Mouse (Mus musculus) heart, postnatal 0 days (tissue): ENCODE measurements around the gene Rnf111. TPM values are rescaled to one million over a fixed set of nuclear protein-coding genes. Genes with fewer than 3 reads are reported as not detected.
"Not testable (repeated sequence)": the region's sequence is repeated elsewhere in the genome, so short reads cannot be mapped to it uniquely, and the experiment has no call there.

ENCODE experiments used
- ATAC-seq: fragments of 200-750 bp; cut with Nextera tagmentation; 2 replicates; pipeline ENCODE4 v1.8.0; 2017; ENCODE audit warnings: low read depth, moderate number of reproducible peaks, moderate library complexity; ENCODE audit not compliant: insufficient read depth
- DNase-seq: peaks from one replicate; pipeline ENCODE4 v3.0.0-alpha.2; 2016; ENCODE audit warnings: low spot score
- H3K27ac ChIP-seq: fragments of 300-500 bp; sonication (generic); 2 replicates; pipeline ENCODE4 v1.5.1; 2014; ENCODE audit warnings: low read depth, mild to moderate bottlenecking
- H3K27me3 ChIP-seq: fragments of 300-500 bp; sonication (generic); 2 replicates; pipeline ENCODE4 v1.6.1; 2014; ENCODE audit warnings: low read length, mixed read lengths; ENCODE audit not compliant: control insufficient read depth, insufficient read depth
- H3K36me3 ChIP-seq: fragments of 300-500 bp; sonication (generic); replicated peaks from 2 replicates; pipeline ENCODE4 v1.6.1; 2014; ENCODE audit warnings: low read length, mixed read lengths; ENCODE audit not compliant: control insufficient read depth, insufficient read depth
- H3K4me1 ChIP-seq: fragments of 300-500 bp; sonication (generic); 2 replicates; pipeline ENCODE4 v1.6.1; 2014; ENCODE audit warnings: antibody characterized with exemption; ENCODE audit not compliant: control insufficient read depth, insufficient read depth
- H3K4me2 ChIP-seq: fragments of 300-500 bp; sonication (generic); 2 replicates; pipeline ENCODE4 v1.6.1; 2014; ENCODE audit warnings: low read depth, mild to moderate bottlenecking, low read length, moderate library complexity
- H3K4me3 ChIP-seq: fragments of 300-500 bp; sonication (generic); 2 replicates; pipeline ENCODE4 v1.5.1; 2014; ENCODE audit warnings: low read depth, low read length
- H3K9ac ChIP-seq: fragments of 300-500 bp; sonication (generic); replicated peaks from 2 replicates; pipeline ENCODE4 v1.6.1; 2014; ENCODE audit warnings: low read depth, low read length, mixed read lengths
- H3K9me3 ChIP-seq: fragments of 300-500 bp; sonication (generic); replicated peaks from 2 replicates; pipeline ENCODE4 v1.6.1; 2016; ENCODE audit warnings: low read length; ENCODE audit not compliant: control insufficient read depth
- CTCF ChIP-seq: IDR thresholded peaks from 2 replicates; pipeline ENCODE4 v1.5.1; 2016; ENCODE audit warnings: antibody characterized with exemption, control low read depth, low read depth
- EP300 ChIP-seq: IDR thresholded peaks from 2 replicates; pipeline ENCODE4 v1.6.1; 2016; ENCODE audit warnings: antibody characterized with exemption, low read depth
- WGBS: fragments of 180-500 bp; shearing (Covaris S2); extraction: QIAGEN DNeasy Blood & Tissue Kit; methylation state at CpG from one replicate; pipeline ENCODE4 v1.1.7; 2014; 5-methylcytosine and 5-hydroxymethylcytosine counted together
- polyA plus RNA-seq: library from polyadenylated mRNA; unstranded; fragments of >200 nt; fragmentation: Nextera tagmentation; extraction: Ambion mirVana; gene quantifications from 2 replicates; pipeline ENCODE4 v1.2.1, GENCODE M21; 2015
- total RNA-seq: library from RNA; depleted of rRNA; stranded (reverse); fragments of >200 nt; gene quantifications from 2 replicates; pipeline ENCODE4 v1.2.3, GENCODE M21; 2014; ENCODE audit warnings: low replicate concordance

The Rnf111 gene
- total and polyA plus RNA-seq, 2 experiments from 2014 or later, result 12.0 to 26.8 TPM

GRCm38 (mm10) chr9:70481872-70482271 is 21.7 kb downstream of the Rnf111 start:
- H3K27ac ChIP-seq, result no peak overlapping the region
- TF ChIP-seq EP300 (no peak), CTCF (no peak)
- H3K27me3 ChIP-seq, result no peaks in the 10 kb centered on the region
- no peak overlapping the region for H3K4me3 ChIP-seq
- H3K4me2 ChIP-seq, result no peak overlapping the region
- peaks cover 12% of the 10 kb centered on the region; the same call in 1 of the 2 replicates for H3K36me3 ChIP-seq
- no peaks in the 10 kb centered on the region for H3K9me3 ChIP-seq
- ATAC-seq (no peak), DNase-seq (no peak)
- H3K9ac ChIP-seq, result no peak overlapping the region
- H3K4me1 ChIP-seq, result no peaks in the 10 kb centered on the region

DNA sequence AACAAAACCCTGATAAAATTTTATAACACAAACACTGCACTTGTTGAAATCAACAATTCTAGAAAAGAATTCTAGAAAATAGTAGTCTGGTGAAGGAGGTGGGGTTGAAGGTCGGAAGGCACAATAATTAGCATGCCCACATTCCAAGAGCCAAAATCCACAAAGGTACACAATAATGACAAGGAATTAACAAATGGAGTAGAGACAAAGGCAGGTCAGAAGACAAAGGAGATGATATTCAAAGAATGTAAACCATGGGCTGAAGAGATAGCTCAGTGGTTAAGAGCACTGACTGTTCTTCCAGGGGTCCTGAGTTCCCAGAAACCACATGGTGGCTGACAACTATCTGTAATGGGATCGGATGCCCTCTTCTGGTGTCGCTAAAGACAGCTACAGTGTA is 26.3 kb downstream of the Rnf111 start:
- DNase-seq (no peak), ATAC-seq (no peak)
- Histone ChIP-seq H3K4me2 (no peak overlapping the region), H3K4me3 (no peak overlapping the region), H3K27me3 (no peaks in the 10 kb centered on the region), H3K4me1 (no peaks in the 10 kb centered on the region), H3K9me3 (no peaks in the 10 kb centered on the region), H3K9ac (no peak overlapping the region), H3K27ac (no peak overlapping the region), H3K36me3 (peaks cover 34% of the 10 kb centered on the region; the same call in 1 of the 2 replicates)
- TF ChIP-seq EP300 (no peak), CTCF (no peak)
- 84% methylated on average over 3 of the region's 3 CpGs for WGBS

DNA sequence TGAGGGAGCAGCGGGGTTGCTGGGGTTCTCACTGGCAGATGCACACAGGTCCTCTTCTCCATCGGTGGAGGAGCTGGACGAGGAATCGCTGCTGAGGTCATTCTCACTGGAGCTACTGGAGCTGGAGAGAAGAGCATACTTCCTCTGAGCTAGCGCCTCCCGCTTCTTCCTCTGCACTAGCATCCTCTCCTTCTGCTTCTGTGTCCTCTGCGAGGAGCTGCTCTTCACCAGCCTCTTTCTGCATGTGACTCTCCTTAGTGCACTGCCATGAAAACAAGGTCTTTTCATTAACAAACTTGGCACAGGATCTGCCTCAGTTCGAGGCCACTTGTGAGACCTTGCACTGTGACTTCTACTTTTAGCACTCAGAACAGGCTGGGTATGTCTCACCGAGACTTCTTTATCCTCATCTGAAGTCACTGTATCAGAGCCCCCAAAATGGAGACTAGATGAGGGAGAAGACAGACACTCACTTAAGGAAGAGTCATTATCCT is 27.7 kb downstream of the Rnf111 start:
- ATAC-seq, result no peak
- Histone ChIP-seq H3K9me3 (no peaks in the 10 kb centered on the region), H3K27ac (no peak overlapping the region), H3K4me1 (no peaks in the 10 kb centered on the region), H3K27me3 (no peaks in the 10 kb centered on the region), H3K4me3 (no peak overlapping the region), H3K4me2 (no peak overlapping the region), H3K36me3 (peaks cover 37% of the 10 kb centered on the region; the same call in 1 of the 2 replicates), H3K9ac (no peak overlapping the region)
- 78% methylated on average over 9 of the region's 9 CpGs for WGBS
- DNase-seq, result no peak
- TF ChIP-seq EP300 (no peak), CTCF (no peak)

DNA sequence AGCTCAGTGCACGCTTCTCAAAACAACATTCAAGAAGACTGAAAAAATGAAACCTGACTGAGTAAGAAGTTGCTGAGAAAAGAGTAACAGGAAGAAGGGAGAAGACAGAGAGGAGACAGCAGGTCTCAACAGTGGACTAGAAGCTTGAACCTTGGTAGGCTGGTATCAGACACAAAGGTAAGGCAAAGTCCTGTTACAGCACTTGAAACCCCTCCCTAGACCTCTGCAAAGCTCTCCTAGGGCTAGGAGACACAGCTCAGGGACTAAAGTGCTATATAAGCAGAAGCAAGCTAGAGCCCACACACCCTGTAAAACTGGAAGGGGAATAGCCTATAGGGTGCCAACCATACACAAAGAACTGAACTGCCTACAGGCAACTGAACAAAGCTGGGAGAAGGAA is 30.1 kb downstream of the Rnf111 start:
- Histone ChIP-seq H3K36me3 (peaks cover 37% of the 10 kb centered on the region; the same call in 1 of the 2 replicates), H3K9me3 (no peaks in the 10 kb centered on the region), H3K4me1 (no peaks in the 10 kb centered on the region), H3K4me2 (no peak overlapping the region), H3K27ac (no peak overlapping the region), H3K4me3 (no peak overlapping the region), H3K9ac (no peak overlapping the region), H3K27me3 (no peaks in the 10 kb centered on the region)
- ATAC-seq, result no peak
- TF ChIP-seq CTCF (no peak), EP300 (no peak)
- 86% methylated on average over 1 of the region's 1 CpGs for WGBS
- DNase-seq, result no peak

DNA sequence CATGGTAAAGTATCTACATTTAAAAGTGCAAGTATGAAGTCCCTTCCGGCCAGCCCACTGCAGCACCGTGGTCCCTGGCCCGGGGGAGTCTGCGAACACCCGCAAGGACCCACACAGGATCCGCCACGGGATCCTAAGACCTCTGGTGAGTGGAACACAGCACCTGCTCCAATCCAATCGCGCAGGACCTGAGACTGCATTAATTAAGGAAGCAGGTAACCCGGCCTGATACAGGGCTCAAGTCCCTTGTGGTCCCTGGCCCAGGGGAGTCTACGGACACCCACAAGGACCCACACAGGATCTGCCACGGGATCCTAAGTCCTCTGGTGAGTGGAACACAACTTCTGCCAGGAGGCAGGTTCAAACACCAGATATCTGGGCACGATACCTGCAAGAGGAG is 40.4 kb downstream of the Rnf111 start:
- not testable (repeated sequence) for H3K9me3 ChIP-seq, H3K4me2 ChIP-seq, H3K27me3 ChIP-seq, H3K4me1 ChIP-seq, DNase-seq, H3K27ac ChIP-seq, H3K9ac ChIP-seq, ATAC-seq, H3K4me3 ChIP-seq
- peaks cover 28% of the 10 kb centered on the region for H3K36me3 ChIP-seq
- 95% methylated on average over 13 of the region's 13 CpGs for WGBS

- no peak for TF ChIP-seq CTCF
- TF ChIP-seq EP300, result no peak
- H3K27ac ChIP-seq, result no peak overlapping the region
- no peaks in the 10 kb centered on the region for H3K4me1 ChIP-seq
- no peaks in the 10 kb centered on the region for H3K9me3 ChIP-seq
- ATAC-seq, result no peak
- H3K27me3 ChIP-seq, result no peaks in the 10 kb centered on the region
- no peak for DNase-seq
- H3K36me3 ChIP-seq, result peaks cover 57% of the 10 kb centered on the region
- H3K4me3 ChIP-seq, result no peak overlapping the region
- no peak overlapping the region for H3K4me2 ChIP-seq
- H3K9ac ChIP-seq, result no peak overlapping the region
- WGBS, result 48% methylated on average over 2 of the region's 2 CpGs
These were observed 51.2 kb downstream of the Rnf111 start for GRCm38 (mm10) chr9:70452371-70452770.
